Mouse (Mus musculus): ENCODE data around the gene Grip2.
A peak's percentile ranks its signal among the peaks of the same experiment; 100 is the strongest.

Grip2 gene

GRCm38 (mm10) chr6:91827016-91827570 lies at the start of gene Grip2:
Grip2 (minus strand) TSS chr6:91827250.
- no peak for DNase-seq

GRCm38 (mm10) chr6:91872781-91873180 lies 45.7 kb upstream of the Grip2 start:
- no peak for DNase-seq

GRCm38 (mm10) chr6:91868091-91868490 lies 41.0 kb upstream of the Grip2 start:
- DNase-seq, result no peak

- peak; percentile 7 to 28 for DNase-seq
Observed at GRCm38 (mm10) chr6:91865601-91866000, 38.6 kb upstream of the Grip2 start.

GRCm38 (mm10) chr6:91864595-91864994 lies 37.5 kb upstream of the Grip2 start:
- DNase-seq, result peak; percentile 28 to 55

- no peak for DNase-seq
Observed at GRCm38 (mm10) chr6:91862848-91863247, 35.8 kb upstream of the Grip2 start.

GRCm38 (mm10) chr6:91858339-91858738 lies 31.3 kb upstream of the Grip2 start:
- no peak for DNase-seq

- DNase-seq, result peak; percentile 12 to 20
Observed at GRCm38 (mm10) chr6:91852550-91852949, 25.5 kb upstream of the Grip2 start.

- DNase-seq, result no peak
Observed at GRCm38 (mm10) chr6:91843628-91844153, 16.6 kb upstream of the Grip2 start.

- no peak for DNase-seq
Observed at GRCm38 (mm10) chr6:91842897-91843627, 16.0 kb upstream of the Grip2 start.

GRCm38 (mm10) chr6:91839010-91839871 lies 12.2 kb upstream of the Grip2 start:
- peak; percentile 19 to 24 for DNase-seq

GRCm38 (mm10) chr6:91832863-91833440 lies 5.9 kb upstream of the Grip2 start:
- no peak for DNase-seq

GRCm38 (mm10) chr6:91827926-91828325 lies 876 bp upstream of the Grip2 start:
- no peak for DNase-seq

GRCm38 (mm10) chr6:91818271-91818670 lies 8.8 kb downstream of the Grip2 start:
- DNase-seq, result no peak

GRCm38 (mm10) chr6:91815976-91816375 lies 11.1 kb downstream of the Grip2 start:
- no peak for DNase-seq

GRCm38 (mm10) chr6:91813611-91814010 lies 13.4 kb downstream of the Grip2 start:
- DNase-seq, result no peak

GRCm38 (mm10) chr6:91810007-91810406 lies 17.0 kb downstream of the Grip2 start:
- no peak for DNase-seq

- no peak for DNase-seq
Observed at GRCm38 (mm10) chr6:91808022-91808421, 19.0 kb downstream of the Grip2 start.

- no peak for DNase-seq
Observed at GRCm38 (mm10) chr6:91807169-91807568, 19.9 kb downstream of the Grip2 start.

GRCm38 (mm10) chr6:91804177-91804576 lies 22.9 kb downstream of the Grip2 start:
- no peak for DNase-seq

GRCm38 (mm10) chr6:91798496-91798895 lies 28.6 kb downstream of the Grip2 start:
- DNase-seq, result no peak

GRCm38 (mm10) chr6:91796736-91797135 lies 30.3 kb downstream of the Grip2 start:
- no peak for DNase-seq

GRCm38 (mm10) chr6:91796064-91796463 lies 31.0 kb downstream of the Grip2 start:
- no peak for DNase-seq
